Mouse (Mus musculus) liver, embryonic 14.5 days (tissue): ENCODE data around the gene Tet3.

Experiments
- CTCF ChIP-seq: IDR thresholded peaks from 2 replicates; pipeline ENCODE4 v1.5.1; 2016; ENCODE audit warnings: antibody characterized with exemption, low read depth, control low read depth
- EP300 ChIP-seq: IDR thresholded peaks from 2 replicates; pipeline ENCODE4 v1.6.1; 2016; ENCODE audit warnings: antibody characterized with exemption, low read depth

DNA sequence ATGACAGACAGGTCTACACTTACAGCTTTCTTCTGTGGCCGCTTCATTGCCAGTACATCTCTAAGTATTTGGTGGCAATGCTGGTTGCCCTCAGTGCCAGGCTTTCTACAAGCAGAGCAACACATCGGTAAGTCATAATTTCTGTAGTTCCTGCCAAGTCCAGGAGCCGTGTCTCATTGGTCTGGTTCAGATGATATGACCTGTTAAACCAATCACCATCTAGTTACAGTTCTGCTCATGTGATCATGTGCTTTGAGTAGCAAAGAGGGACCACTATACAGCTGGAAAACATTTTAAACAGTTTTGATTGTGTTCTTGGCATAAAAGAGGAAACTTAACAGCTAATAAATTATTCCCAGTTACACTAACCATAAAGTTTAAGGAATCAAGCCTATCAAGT is 111.0 kb downstream of the Tet3 start:
- TF ChIP-seq CTCF (no peak), EP300 (no peak)
